Mouse (Mus musculus) heart, embryonic 12.5 days (tissue): ENCODE data around the gene Inpp5b. TPM values are rescaled to one million over a fixed set of nuclear protein-coding genes. Genes with fewer than 3 reads are reported as not detected.

Experiments used
- microRNA counts: library from miRNA; unstranded; fragments of <30 nt; microRNA quantifications from one replicate; lab custom pipeline; 2017
- microRNA-seq: library from miRNA; unstranded; fragments of <30 nt; microRNA quantifications from one replicate; pipeline ENCODE4, GENCODE M21; 2017
- polyA plus RNA-seq: library from polyadenylated mRNA; unstranded; fragments of >200 nt; fragmentation: Nextera tagmentation; extraction: Ambion mirVana; gene quantifications from 2 replicates; pipeline ENCODE4 v1.2.1, GENCODE M21; 2016

The Inpp5b gene
- polyA plus RNA-seq, 1 experiment from 2014 or later: 17.3 TPM

MicroRNAs encoded within 50 kb of the gene (microRNA counts, 519-probe panel; counts per million panel counts)
- microRNA mmu-miR-697 (lab: Ali Mortazavi, UCI): not detected
- not detected for microRNA mmu-miR-698 (lab: Ali Mortazavi, UCI)

Small RNA genes lying within 50 kb of the gene (microRNA-seq; reads per million reads assigned to microRNA genes)
- gene Gm24721 (not detected), gene Mir697 (not detected), gene Mir698 (not detected)

Other genes with a start within 250 kb of the Inpp5b start
- gene 3100002H09Rik, start 131.0 kb upstream of the Inpp5b start, polyA plus RNA-seq: not detected in 2 replicates
- gene Pou3f1, start 85.0 kb upstream of the Inpp5b start, polyA plus RNA-seq: 0.23 and 0.36 TPM in 2 replicates
- gene Utp11, start 48.2 kb upstream of the Inpp5b start, polyA plus RNA-seq: 58.4 and 61.5 TPM in 2 replicates
- gene Fhl3, start 41.1 kb upstream of the Inpp5b start, polyA plus RNA-seq: 6.2 TPM in 2 replicates
- 100.0 and 100 TPM in 2 replicates for gene Sf3a3, start 27.1 kb upstream of the Inpp5b start, polyA plus RNA-seq
- 9.8 and 11.6 TPM in 2 replicates for gene Mtf1, start 60.3 kb downstream of the Inpp5b start, polyA plus RNA-seq
- 24.4 and 26.0 TPM in 2 replicates for gene Yrdc, start 108.8 kb downstream of the Inpp5b start, polyA plus RNA-seq
- gene 1110065P20Rik, start 109.3 kb downstream of the Inpp5b start, polyA plus RNA-seq: 51.6 and 54.2 TPM in 2 replicates
- gene Maneal, start 120.3 kb downstream of the Inpp5b start, polyA plus RNA-seq: 0.06 and 0.14 TPM in 2 replicates
- not detected in 2 replicates for gene Epha10, start 139.0 kb downstream of the Inpp5b start, polyA plus RNA-seq
- 9.9 and 10.4 TPM in 2 replicates for gene 9930104L06Rik, start 195.2 kb downstream of the Inpp5b start, polyA plus RNA-seq
- 134 and 138 TPM in 2 replicates for gene Cdca8, start 197.5 kb downstream of the Inpp5b start, polyA plus RNA-seq
- 7.0 and 7.4 TPM in 2 replicates for gene Rspo1, start 244.6 kb downstream of the Inpp5b start, polyA plus RNA-seq